Mouse (Mus musculus) neural tube, embryonic 15.5 days (tissue): ENCODE data around the gene Dusp18. TPM values are rescaled to one million over a fixed set of nuclear protein-coding genes. Genes with fewer than 3 reads are reported as not detected.
A peak's percentile ranks its signal among the peaks of the same experiment; 100 is the strongest.

Experiments
- ATAC-seq: fragments of 200-750 bp; cut with Nextera tagmentation; 2 replicates; pipeline ENCODE4 v1.8.0; 2017; ENCODE audit warnings: mild to moderate bottlenecking, moderate TSS enrichment, moderate library complexity; ENCODE audit not compliant: low FRiP score
- H3K27ac ChIP-seq: fragments of 300-500 bp; sonication (generic); replicated peaks from 2 replicates; pipeline ENCODE4 v1.5.1; 2015; ENCODE audit warnings: mild to moderate bottlenecking, inconsistent platforms
- H3K27me3 ChIP-seq: fragments of 300-500 bp; sonication (generic); replicated peaks from 2 replicates; pipeline ENCODE4 v1.6.1; 2015; ENCODE audit warnings: inconsistent platforms
- H3K36me3 ChIP-seq: fragments of 300-500 bp; sonication (generic); 2 replicates; pipeline ENCODE4 v1.6.1; 2015; ENCODE audit warnings: inconsistent platforms
- H3K4me1 ChIP-seq: fragments of 300-500 bp; sonication (generic); 2 replicates; pipeline ENCODE4 v1.6.1; 2015; ENCODE audit warnings: inconsistent platforms
- H3K4me2 ChIP-seq: fragments of 300-500 bp; sonication (generic); 2 replicates; pipeline ENCODE4 v1.6.1; 2015; ENCODE audit warnings: inconsistent platforms, mild to moderate bottlenecking, moderate library complexity
- H3K4me3 ChIP-seq: fragments of 300-500 bp; sonication (generic); replicated peaks from 2 replicates; pipeline ENCODE4 v1.5.1; 2015; ENCODE audit warnings: mild to moderate bottlenecking, inconsistent platforms
- H3K9ac ChIP-seq: fragments of 300-500 bp; sonication (generic); replicated peaks from 2 replicates; pipeline ENCODE4 v1.6.1; 2015; ENCODE audit warnings: mild to moderate bottlenecking, inconsistent platforms
- H3K9me3 ChIP-seq: fragments of 300-500 bp; sonication (generic); replicated peaks from 2 replicates; pipeline ENCODE4 v1.6.1; 2016; ENCODE audit warnings: inconsistent platforms
- WGBS: fragments of 180-500 bp; shearing (Covaris S2); methylation state at CpG from one replicate; pipeline ENCODE4 v1.1.7; 2015; ENCODE audit warnings: mixed read lengths; 5-methylcytosine and 5-hydroxymethylcytosine counted together
- polyA plus RNA-seq: library from polyadenylated mRNA; unstranded; fragments of >200 nt; fragmentation: Nextera tagmentation; extraction: Ambion mirVana; gene quantifications from 2 replicates; pipeline ENCODE4 v1.2.1, GENCODE M21; 2015

Gene Dusp18
- polyA plus RNA-seq, 1 experiment from 2014 or later = 22.2 TPM

- Histone ChIP-seq H3K27me3 (no peaks in the 10 kb centered on the region), H3K4me1 (peaks cover 17% of the 10 kb centered on the region), H3K27ac (no peak within 1 kb of the TSS), H3K4me2 (peak within 1 kb of the TSS; percentile 84), H3K36me3 (0 out of 2 replicates have a peak, but pooled peaks cover 2% of the 10 kb centered on the region), H3K9ac (peak within 1 kb of the TSS; percentile 26), H3K4me3 (peak within 1 kb of the TSS; percentile 48), H3K9me3 (no peaks in the 10 kb centered on the region)
- under 1% methylated on average over 20 of the region's 26 CpGs for WGBS
- peak; percentile 58; the same call in 1 of the 2 replicates for ATAC-seq
Observed at GRCm38 (mm10) chr11:3931511-3932211, 36.6 kb downstream of the Dusp18 start, which contains the start of gene Tcn2. Gene Tcn2 (minus strand): TSS chr11:3932159.

DNA sequence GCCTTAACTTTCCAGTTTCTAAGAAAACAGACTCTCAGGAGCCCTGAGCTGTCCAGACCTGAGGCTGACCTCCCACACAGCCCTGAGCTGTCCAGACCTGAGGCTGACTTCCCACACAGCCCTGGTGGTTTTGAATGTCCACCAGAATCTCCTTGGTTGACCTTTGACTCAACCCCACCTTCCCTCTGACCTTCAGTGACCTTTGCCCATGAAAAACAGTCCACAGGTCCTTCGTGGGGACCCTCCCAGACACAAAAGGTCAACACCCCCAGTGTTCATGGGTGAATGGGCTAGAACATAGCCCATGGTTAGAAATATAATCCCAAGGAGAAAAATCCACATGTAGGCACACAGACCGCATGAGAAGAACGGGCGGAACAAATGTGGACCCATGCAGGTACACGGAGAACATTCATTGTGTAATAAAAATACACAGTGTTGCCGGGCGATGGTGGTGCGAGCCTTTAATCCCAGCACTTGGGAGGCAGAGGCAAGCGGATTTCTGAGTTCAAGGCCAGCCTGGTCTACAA is 38.8 kb downstream of the Dusp18 start:
- Histone ChIP-seq H3K4me3 (no peak overlapping the region), H3K27ac (no peak overlapping the region), H3K4me2 (no peak overlapping the region), H3K27me3 (no peaks in the 10 kb centered on the region), H3K4me1 (peaks cover 17% of the 10 kb centered on the region), H3K9ac (no peak overlapping the region), H3K9me3 (no peaks in the 10 kb centered on the region), H3K36me3 (no peaks in the 10 kb centered on the region)
- WGBS = 94% methylated on average over 9 of the region's 9 CpGs
- no peak for ATAC-seq

GRCm38 (mm10) chr11:3935135-3935534 is 40.1 kb downstream of the Dusp18 start:
- WGBS = 74% methylated on average over 4 of the region's 4 CpGs
- H3K9me3 ChIP-seq = no peaks in the 10 kb centered on the region
- no peak overlapping the region for H3K4me2 ChIP-seq
- H3K36me3 ChIP-seq = no peaks in the 10 kb centered on the region
- H3K4me3 ChIP-seq = no peak overlapping the region
- H3K27ac ChIP-seq = no peak overlapping the region
- ATAC-seq = no peak
- H3K4me1 ChIP-seq = peaks cover 17% of the 10 kb centered on the region
- H3K9ac ChIP-seq = no peak overlapping the region
- H3K27me3 ChIP-seq = no peaks in the 10 kb centered on the region

- no peaks in the 10 kb centered on the region for H3K9me3 ChIP-seq
- H3K4me3 ChIP-seq = no peak overlapping the region
- no peaks in the 10 kb centered on the region for H3K27me3 ChIP-seq
- H3K4me2 ChIP-seq = no peak overlapping the region
- peaks cover 10% of the 10 kb centered on the region for H3K4me1 ChIP-seq
- H3K9ac ChIP-seq = no peak overlapping the region
- 80% methylated on average over 3 of the region's 3 CpGs for WGBS
- H3K36me3 ChIP-seq = no peaks in the 10 kb centered on the region
- no peak for ATAC-seq
- H3K27ac ChIP-seq = no peak overlapping the region
Observed at GRCm38 (mm10) chr11:3936318-3936717, 41.3 kb downstream of the Dusp18 start.

DNA sequence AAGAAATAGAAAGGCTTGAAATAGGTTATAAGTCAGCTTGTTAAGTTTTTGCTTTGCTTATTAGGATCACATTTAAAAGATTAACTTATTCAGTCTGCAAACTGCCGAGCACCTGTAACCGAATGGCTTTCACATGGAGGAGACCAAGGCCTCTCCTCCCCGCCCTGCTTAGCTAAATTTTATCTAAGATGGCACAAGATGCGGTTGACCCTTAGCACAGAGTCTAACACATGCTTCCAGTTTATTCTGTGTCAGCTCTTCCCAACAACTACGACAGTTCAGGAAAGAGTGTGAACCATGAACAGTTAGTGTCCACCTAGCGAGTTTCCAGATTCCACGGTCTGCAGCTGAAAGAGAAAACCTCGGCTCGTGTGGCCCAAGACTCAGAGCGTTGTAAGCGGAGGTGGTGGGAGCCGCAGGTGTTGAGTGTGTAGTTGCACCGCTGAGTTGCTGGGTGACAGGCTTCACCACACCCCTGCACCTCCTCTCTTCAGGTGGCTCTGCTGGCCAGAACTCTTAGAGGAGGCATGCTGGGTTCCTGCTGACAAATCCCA is 42.4 kb downstream of the Dusp18 start:
- no peaks in the 10 kb centered on the region for H3K9me3 ChIP-seq
- no peaks in the 10 kb centered on the region for H3K27me3 ChIP-seq
- no peak overlapping the region for H3K9ac ChIP-seq
- H3K4me1 ChIP-seq = peaks cover 2% of the 10 kb centered on the region; the same call in 1 of the 2 replicates
- H3K27ac ChIP-seq = no peak overlapping the region
- no peak for ATAC-seq
- H3K4me3 ChIP-seq = no peak overlapping the region
- H3K4me2 ChIP-seq = no peak overlapping the region
- WGBS = 84% methylated on average over 13 of the region's 13 CpGs
- H3K36me3 ChIP-seq = no peaks in the 10 kb centered on the region

GRCm38 (mm10) chr11:3941371-3941770 is 46.3 kb downstream of the Dusp18 start:
- no peaks in the 10 kb centered on the region for H3K4me1 ChIP-seq
- no peak overlapping the region for H3K4me2 ChIP-seq
- H3K27me3 ChIP-seq = peaks cover 3% of the 10 kb centered on the region; the same call in 1 of the 2 replicates
- H3K9ac ChIP-seq = no peak overlapping the region
- no peaks in the 10 kb centered on the region for H3K36me3 ChIP-seq
- H3K4me3 ChIP-seq = no peak overlapping the region
- 91% methylated on average over 7 of the region's 7 CpGs for WGBS
- H3K9me3 ChIP-seq = no peaks in the 10 kb centered on the region
- H3K27ac ChIP-seq = no peak overlapping the region
- no peak for ATAC-seq

- Histone ChIP-seq H3K36me3 (no peaks in the 10 kb centered on the region), H3K9me3 (no peaks in the 10 kb centered on the region), H3K27me3 (peaks cover 3% of the 10 kb centered on the region; the same call in 1 of the 2 replicates), H3K27ac (no peak overlapping the region), H3K4me3 (no peak overlapping the region), H3K4me2 (no peak overlapping the region), H3K9ac (no peak overlapping the region), H3K4me1 (no peaks in the 10 kb centered on the region)
- 13% methylated on average over 1 of the region's 1 CpGs for WGBS
- ATAC-seq = no peak
Observed at GRCm38 (mm10) chr11:3946386-3946785, 51.3 kb downstream of the Dusp18 start.

Other genes with a start within 250 kb of the Dusp18 start
- 28.3 and 28.8 TPM in 2 replicates for gene Morc2a, start 246.0 kb upstream of the Dusp18 start, polyA plus RNA-seq
- gene Osbp2, start 31.3 kb upstream of the Dusp18 start, polyA plus RNA-seq = 28.8 and 33.9 TPM in 2 replicates
- 0.38 and 0.49 TPM in 2 replicates for gene 4921536K21Rik, start 142 bp upstream of the Dusp18 start, polyA plus RNA-seq
- gene Slc35e4, start 19.4 kb downstream of the Dusp18 start, polyA plus RNA-seq = 16.5 and 19.8 TPM in 2 replicates
- gene Tcn2, start 36.9 kb downstream of the Dusp18 start, polyA plus RNA-seq = 24.6 and 31.4 TPM in 2 replicates
- gene Pes1, start 68.7 kb downstream of the Dusp18 start, polyA plus RNA-seq = 48.1 and 64.4 TPM in 2 replicates
- gene 4930556J24Rik, start 81.5 kb downstream of the Dusp18 start, polyA plus RNA-seq = not detected in 2 replicates
- 10.5 and 12.1 TPM in 2 replicates for gene Gal3st1, start 88.4 kb downstream of the Dusp18 start, polyA plus RNA-seq
- gene Sec14l4, start 136.2 kb downstream of the Dusp18 start, polyA plus RNA-seq = 0.15 TPM in 1 of 2 replicates, not detected in the other
- gene Sec14l3, start 169.6 kb downstream of the Dusp18 start, polyA plus RNA-seq = 0.19 and 0.40 TPM in 2 replicates
- 13.1 and 14.3 TPM in 2 replicates for gene Mtfp1, start 200.2 kb downstream of the Dusp18 start, polyA plus RNA-seq
- 3.7 and 4.5 TPM in 2 replicates for gene Sec14l2, start 228.2 kb downstream of the Dusp18 start, polyA plus RNA-seq
- gene Rnf215, start 240.0 kb downstream of the Dusp18 start, polyA plus RNA-seq = 40.2 and 44.9 TPM in 2 replicates